Mouse (Mus musculus) spleen, adult 2 months (tissue): ENCODE measurements around the gene Ptpn21.

Experiments
- CTCF ChIP-seq: fragments of 200-500 bp; IDR thresholded peaks from 2 replicates; pipeline ENCODE4 v1.5.1; 2011; ENCODE audit warnings: mild to moderate bottlenecking, inconsistent platforms; ENCODE audit not compliant: insufficient read depth, insufficient read length, insufficient replicate concordance; ENCODE audit errors: extremely low read depth
- POLR2A ChIP-seq: fragments of 200-500 bp; IDR thresholded peaks from 2 replicates; pipeline ENCODE4 v1.6.1; 2011; ENCODE audit warnings: low read depth, low read length, inconsistent platforms

GRCm38 (mm10) chr12:98712819-98713218, 24.4 kb downstream of the Ptpn21 start:
- TF ChIP-seq POLR2A = no peak
- no peak for TF ChIP-seq CTCF
